Mouse (Mus musculus) brown adipose tissue, adult 24 weeks (tissue): ENCODE measurements around the gene Tra2a. TPM values are rescaled to one million over a fixed set of nuclear protein-coding genes. Genes with fewer than 3 reads are reported as not detected.

Experiments
- H3K27ac ChIP-seq: fragments of 200-500 bp; replicated peaks from 2 replicates; pipeline ENCODE4 v1.5.1; 2012; ENCODE audit warnings: low read depth, mild to moderate bottlenecking, low read length
- H3K4me1 ChIP-seq: fragments of 200-500 bp; 2 replicates; pipeline ENCODE4 v1.6.1; 2012; ENCODE audit warnings: low read length, mixed read lengths; ENCODE audit not compliant: control insufficient read depth, insufficient read depth, insufficient read length
- H3K4me3 ChIP-seq: fragments of 200-500 bp; 2 replicates; pipeline ENCODE4 v1.5.1; 2012; ENCODE audit warnings: low read depth, mild to moderate bottlenecking, low read length, moderate library complexity; ENCODE audit not compliant: insufficient read depth
- polyA plus RNA-seq: library from polyadenylated mRNA; stranded (reverse); fragments of >200 nt; gene quantifications from 2 replicates; pipeline ENCODE4 v1.2.4, GENCODE M21; 2012; ENCODE audit not compliant: missing spikeins, insufficient read depth, insufficient read length

Tra2a gene
- polyA plus RNA-seq, 1 experiment = 27.9 TPM

DNA sequence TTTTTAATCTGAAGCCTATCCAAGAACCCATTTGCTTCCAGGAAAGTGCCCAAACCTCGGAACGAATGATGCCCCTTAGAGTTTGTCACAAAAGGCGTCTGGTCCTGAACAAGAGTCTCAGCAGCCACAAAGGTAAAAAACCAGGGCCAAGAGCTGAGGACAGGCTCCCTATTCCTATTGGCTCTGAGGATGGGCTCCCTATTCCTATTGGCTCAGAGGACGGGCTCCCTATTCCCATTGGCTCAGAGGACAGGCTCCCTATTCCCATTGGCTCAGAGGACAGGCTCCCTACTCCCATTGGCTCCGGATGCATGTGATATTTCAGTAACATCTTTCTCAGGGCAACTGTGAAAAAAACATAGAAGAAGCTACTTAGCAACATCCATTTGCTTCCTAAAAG, 54.9 kb downstream of the Tra2a start:
- no peak overlapping the region for H3K27ac ChIP-seq
- H3K4me1 ChIP-seq = no peaks in the 10 kb centered on the region
- H3K4me3 ChIP-seq = no peak overlapping the region

DNA sequence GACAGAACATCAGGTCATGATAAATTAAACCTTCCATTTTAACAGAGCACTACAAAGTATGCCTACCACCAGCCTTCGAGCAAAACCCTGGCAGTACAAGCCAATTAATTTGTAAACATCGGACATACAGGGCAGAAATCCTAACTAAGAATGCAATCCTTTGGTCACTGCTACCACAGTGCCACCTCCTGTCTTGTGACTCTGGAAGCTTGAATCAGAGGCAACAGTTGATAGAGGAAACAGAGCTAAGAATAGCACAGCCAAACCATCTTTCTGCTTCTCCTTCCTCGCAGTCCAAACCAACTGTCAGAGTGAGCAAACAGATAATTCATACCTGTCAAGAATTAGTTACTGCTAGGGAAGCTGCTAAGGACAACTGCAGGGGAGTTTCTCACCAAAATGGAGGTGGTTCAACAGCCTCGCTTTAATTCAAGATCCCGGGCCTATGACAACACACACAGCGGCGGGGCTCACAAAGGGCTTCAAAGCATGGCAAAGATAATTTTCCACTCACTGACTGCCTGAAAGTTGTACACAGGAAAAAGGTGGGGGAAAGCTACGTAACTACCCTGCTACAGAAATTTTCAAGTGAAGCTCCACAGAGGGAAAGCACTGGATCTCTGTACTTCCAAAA, 55.4 kb downstream of the Tra2a start:
- Histone ChIP-seq H3K27ac (no peak overlapping the region), H3K4me1 (no peaks in the 10 kb centered on the region), H3K4me3 (no peak overlapping the region)

DNA sequence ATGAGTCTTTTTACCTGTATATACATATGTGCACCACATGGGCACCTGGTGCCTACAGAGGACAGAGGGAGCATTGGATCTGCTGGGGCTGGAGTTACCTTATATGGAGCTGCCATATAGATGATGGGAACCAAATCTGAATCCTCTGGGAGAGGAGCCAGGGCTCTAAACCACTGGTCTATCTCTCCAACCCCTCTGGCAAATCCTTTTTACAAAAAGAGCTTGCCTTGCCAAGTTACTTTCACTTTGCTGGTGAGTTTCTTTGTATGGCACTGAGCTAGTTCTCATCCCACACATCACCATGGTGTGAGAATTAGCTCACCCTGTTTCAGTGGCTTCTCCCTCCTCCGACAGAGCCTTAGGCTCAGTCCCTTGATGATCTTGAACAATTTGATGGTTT, 57.4 kb downstream of the Tra2a start:
- H3K27ac ChIP-seq = no peak overlapping the region

DNA sequence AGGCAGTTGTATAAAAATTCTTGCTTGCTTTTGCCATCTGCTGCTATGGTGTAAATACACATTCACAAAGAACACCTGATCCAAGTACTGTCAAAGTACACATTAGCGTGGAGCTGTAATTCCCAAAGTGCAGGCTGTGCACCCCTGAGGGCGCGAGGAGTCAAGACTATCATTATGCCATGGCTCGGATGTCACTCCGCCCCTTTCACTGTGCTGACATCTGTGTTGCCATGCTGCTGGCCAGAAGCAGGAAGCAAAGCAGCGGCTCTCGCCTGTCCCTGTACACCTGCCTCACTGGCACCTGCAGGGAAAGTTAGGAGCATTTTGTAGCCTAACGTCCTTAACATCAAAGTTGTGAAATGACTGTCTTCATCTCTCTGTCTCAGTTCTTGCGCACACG, 68.6 kb downstream of the Tra2a start:
- Histone ChIP-seq H3K4me1 (no peaks in the 10 kb centered on the region), H3K4me3 (no peak overlapping the region), H3K27ac (no peak overlapping the region)

More for the DNA sequence above, 57.4 kb downstream of the Tra2a start:
- Histone ChIP-seq H3K4me3 (no peak overlapping the region), H3K4me1 (no peaks in the 10 kb centered on the region)

DNA sequence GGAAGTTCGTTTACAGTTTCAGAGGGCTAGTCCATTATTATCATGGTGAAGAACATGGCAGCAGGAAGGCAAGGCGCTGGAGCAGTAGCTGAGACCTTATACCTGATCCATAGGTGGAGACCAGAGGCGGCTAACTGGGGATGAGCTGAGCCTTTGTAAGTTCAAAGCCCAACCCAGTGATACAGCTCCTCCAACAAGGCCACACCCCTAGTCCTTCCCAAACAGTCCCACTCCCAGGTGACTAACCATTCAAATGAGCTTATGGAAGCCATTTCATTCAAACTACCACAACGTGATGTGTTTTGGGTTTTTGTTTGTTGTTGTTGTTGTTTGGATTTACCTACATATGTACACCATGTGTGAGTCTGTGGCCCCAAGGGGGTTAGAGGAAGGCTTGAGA, 69.3 kb downstream of the Tra2a start:
- H3K4me1 ChIP-seq = no peaks in the 10 kb centered on the region
- H3K27ac ChIP-seq = no peak overlapping the region
- H3K4me3 ChIP-seq = no peak overlapping the region

Other genes with a start within 250 kb of the Tra2a start
- 2.8 and 3.4 TPM in 2 replicates for gene Gpnmb, start 227.5 kb downstream of the Tra2a start, polyA plus RNA-seq
- gene Malsu1, start 190.2 kb downstream of the Tra2a start, polyA plus RNA-seq = 89.5 and 97.9 TPM in 2 replicates
- gene Igf2bp3, start 49.1 kb downstream of the Tra2a start, polyA plus RNA-seq = not detected in 2 replicates
- gene Ccdc126, start 55.2 kb upstream of the Tra2a start, polyA plus RNA-seq = 1.1 and 1.9 TPM in 2 replicates
- gene Fam221a, start 103.7 kb upstream of the Tra2a start, polyA plus RNA-seq = not detected in 2 replicates
- gene Stk31, start 131.6 kb upstream of the Tra2a start, polyA plus RNA-seq = not detected in 2 replicates